Mouse (Mus musculus): ENCODE measurements around the gene Bbs9. TPM values are rescaled to one million over a fixed set of nuclear protein-coding genes. Genes with fewer than 3 reads are reported as not detected.

Bbs9 gene
- total RNA-seq, 1 experiment from 2014 or later = 41.6 TPM

DNA sequence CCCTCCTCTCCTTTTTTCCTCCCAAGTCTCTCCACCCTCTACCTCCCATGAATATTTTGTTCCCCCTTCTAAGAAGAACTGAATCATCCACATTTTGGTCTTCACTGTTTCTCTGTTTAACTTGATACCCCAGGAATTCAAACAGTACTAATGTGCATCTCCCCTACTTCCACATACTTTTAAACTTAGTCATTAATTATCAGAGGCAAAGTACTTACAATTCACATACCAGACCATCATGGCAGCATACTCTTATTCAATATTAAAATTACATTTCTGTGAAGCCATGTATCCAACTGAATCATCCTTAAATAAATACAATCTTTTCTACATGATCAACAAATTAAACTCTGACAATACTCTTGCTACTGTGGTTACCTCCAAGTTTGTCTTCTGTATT, 460.1 kb downstream of the Bbs9 start:
- no peak for ATAC-seq (replicated peaks in 1 of 2; ENCODE audit: insufficient read depth in 1 of 2, low FRiP score in 2 of 2, low TSS enrichment in 1 of 2, low read depth in 1 of 2, poor library complexity in 2 of 2, severe bottlenecking in 2 of 2)

Other genes with a start within 250 kb of the Bbs9 start
- 11.5 and 14.2 TPM in 2 replicates for gene Zfp599, start 215.8 kb upstream of the Bbs9 start, total RNA-seq (2017)
- gene Zfp810, start 168.1 kb upstream of the Bbs9 start, total RNA-seq (2017) = 10.6 and 21.5 TPM in 2 replicates
- gene Anln, start 86.5 kb upstream of the Bbs9 start, total RNA-seq (2017) = 36.2 and 39.2 TPM in 2 replicates
- 3.8 and 8.7 TPM in 2 replicates for gene 9530077C05Rik, start 64.2 kb upstream of the Bbs9 start, total RNA-seq (2017)
- not detected in 2 replicates for gene Gm17545, start 21.4 kb upstream of the Bbs9 start, total RNA-seq (2017)
- 173 and 179 TPM in 2 replicates for gene Rp9, start 6.0 kb upstream of the Bbs9 start, total RNA-seq (2017)

Data from hematopoietic stem cell, adult 5-6 weeks (primary cell).